Mouse (Mus musculus) kidney, postnatal 10 days (tissue): Measurements from ENCODE around the gene Klhl5.

Experiments
- DNase-seq: peaks from one replicate; pipeline ENCODE4 v3.0.0; 2021; ENCODE audit warnings: mixed read lengths

The Klhl5 gene

GRCm38 (mm10) chr5:65204726-65205125, 97.4 kb downstream of the Klhl5 start:
- no peak for DNase-seq

DNA sequence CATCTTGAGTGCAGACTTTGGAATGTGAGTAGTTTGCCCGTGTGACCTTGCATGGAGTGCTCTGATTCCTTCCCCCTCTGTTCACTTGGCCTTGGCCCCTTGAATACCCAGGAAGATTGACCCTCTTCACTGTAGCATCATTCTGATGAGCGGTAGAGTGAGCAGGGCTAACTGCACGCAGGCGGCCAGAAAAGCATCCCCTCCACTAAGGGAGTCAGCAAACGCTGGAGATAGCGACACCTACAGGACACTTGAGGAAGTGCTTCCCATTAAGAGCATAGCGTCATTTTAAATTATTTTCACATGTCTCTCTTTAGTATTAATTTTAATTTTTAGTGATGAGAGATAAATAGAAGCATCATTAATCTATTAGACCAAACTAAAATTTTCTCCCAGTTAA, 106.0 kb downstream of the Klhl5 start:
- peak; percentile 68 for DNase-seq
